Mouse (Mus musculus): Measurements from ENCODE around the gene Hist3h2a.

DNA sequence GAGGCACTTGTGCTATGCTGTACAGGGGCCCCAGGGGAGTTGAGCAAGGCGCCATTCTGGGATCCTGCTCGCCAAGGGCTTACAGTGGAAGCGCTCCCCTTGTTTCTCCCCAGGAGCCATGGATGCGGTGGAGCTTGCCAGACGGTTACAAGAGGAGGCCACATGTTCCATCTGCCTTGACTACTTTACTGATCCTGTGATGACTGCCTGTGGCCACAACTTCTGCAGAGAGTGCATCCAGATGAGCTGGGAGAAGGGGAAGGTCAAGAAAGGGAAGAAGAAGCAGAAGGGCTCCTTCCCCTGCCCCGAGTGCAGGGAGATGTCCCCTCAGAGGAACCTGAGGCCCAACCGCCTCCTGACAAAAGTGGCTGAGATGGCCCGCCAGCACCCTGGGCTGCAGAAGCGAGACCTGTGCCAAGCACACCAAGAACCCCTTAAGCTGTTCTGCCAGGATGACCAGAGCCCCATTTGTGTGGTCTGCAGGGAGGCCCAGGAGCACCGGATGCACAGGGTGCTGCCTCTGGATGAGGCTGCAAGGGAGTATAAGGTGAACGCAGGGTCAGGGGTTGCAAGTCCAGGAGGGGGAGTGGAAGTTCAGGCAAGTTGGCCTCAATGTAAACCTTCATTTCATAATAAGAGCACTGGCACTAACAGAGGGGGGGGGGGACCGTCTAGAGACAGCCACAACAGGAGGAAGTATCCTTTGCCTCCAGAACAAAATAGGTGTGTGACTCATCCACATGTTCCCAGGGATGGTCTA, 10.7 kb downstream of the Hist3h2a start:
- no peak for TF ChIP-seq CTCF (IDR thresholded peaks at IDR 0.05; ENCODE audit: extremely low read depth, insufficient read depth, insufficient read length, insufficient replicate concordance)
- TF ChIP-seq POLR2A (IDR thresholded peaks at IDR 0.05; ENCODE audit: low read depth, low read length) = no peak
